Mouse (Mus musculus): Measurements from ENCODE around the gene Col6a5. TPM values are rescaled to one million over a fixed set of nuclear protein-coding genes. Genes with fewer than 3 reads are reported as not detected.

Gene Col6a5
- total RNA-seq (2021) = 4.3 and 5.9 TPM in 2 replicates
- long read RNA-seq, experiment 1, partial matches to known transcripts = 1 of 2 reads
- long read RNA-seq, experiment 1, other reads (novel, unspliced or antisense) = 1 of 2 reads
- long read RNA-seq, experiment 2, partial matches to known transcripts = 2 of 6 reads
- long read RNA-seq, experiment 2, other reads (novel, unspliced or antisense) = 4 of 6 reads

DNA sequence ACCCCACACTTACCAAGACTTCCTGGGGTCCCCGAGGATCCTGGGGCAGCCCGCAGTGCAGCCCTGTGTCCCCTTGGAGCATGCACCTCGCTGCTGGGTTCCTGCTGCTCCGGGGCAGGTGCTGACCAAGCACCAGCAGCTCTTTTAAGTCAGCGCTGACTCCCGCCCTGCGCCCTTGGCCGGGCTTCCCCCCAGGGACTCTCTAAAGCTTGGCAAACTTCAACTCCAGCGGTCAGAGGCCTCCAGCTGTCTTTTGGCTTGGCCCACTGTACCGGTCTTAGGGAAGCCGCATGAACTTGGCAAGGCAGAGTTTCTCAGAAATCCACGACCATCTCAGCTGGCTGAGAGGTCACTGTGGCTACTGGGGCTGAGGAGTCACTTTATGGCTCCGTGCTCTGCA is at the start of gene Col6a5:
TSS of gene Col6a5 (minus strand) at position 111 of the 400 bp plus-strand sequence.
- peak; percentile 76 for DNase-seq

DNA sequence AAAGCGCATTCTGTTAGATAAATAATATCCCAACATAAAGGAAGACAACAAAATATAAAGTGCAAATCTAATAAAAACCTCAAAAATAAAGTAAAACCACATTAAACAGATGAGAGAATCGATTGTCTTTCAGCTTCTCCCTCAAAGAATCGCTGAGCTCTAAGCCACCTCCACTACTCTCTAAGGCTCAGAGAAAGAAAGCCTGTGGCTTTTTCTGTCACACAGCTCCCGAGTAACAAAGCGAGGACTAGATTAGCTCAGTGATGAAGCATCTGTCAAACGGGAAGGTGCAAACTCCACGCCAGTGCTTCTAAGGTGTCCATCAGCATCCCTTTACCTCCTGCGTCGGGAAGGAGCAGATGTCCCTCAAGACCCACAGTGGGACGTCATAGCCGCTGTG is 37.5 kb upstream of the Col6a5 start:
- no peak for DNase-seq

GRCm38 (mm10) chr9:105992425-105992824 is 32.0 kb upstream of the Col6a5 start:
- DNase-seq = no peak

- DNase-seq = no peak
Observed at GRCm38 (mm10) chr9:105990099-105990498, 29.7 kb upstream of the Col6a5 start.

DNA sequence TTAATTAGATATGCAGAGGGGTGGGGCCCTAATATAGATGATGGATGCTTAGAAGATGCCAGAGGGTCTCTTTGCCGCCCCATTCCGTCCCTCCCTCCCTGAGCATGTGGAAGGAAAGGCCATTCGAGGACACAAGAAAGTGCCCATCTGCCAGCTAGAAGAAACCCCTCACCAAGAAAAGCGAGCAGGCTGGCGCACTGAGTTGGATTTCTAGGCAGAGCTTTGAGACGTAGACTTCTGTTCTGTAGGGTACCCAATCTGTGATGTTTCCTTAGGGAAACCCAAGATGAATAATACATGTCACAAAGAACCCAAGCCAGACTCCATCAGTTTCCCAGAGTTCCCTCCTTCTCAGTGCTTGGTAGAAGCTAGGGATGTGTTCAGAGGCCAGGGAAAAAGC is 29.0 kb upstream of the Col6a5 start:
- DNase-seq = no peak

DNA sequence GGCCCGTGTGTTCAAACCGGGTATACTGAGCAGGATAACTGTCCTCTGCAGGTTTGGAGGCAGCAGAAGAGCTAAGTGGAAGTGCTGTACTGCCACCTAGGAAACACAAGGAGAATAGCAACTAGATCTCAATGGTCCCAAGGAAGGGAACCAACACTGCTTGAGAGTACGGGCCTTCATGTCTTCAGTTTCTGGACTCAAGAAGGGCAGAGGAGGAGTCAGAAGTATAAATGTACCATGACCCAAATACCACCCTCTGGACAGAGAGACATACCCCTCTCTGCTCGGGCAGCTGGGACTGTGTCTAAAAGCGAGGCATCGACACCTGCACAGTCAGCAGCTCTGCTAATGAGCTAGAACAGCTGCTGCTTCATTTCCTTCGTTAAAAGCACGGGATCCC is 27.7 kb upstream of the Col6a5 start:
- DNase-seq = no peak

DNA sequence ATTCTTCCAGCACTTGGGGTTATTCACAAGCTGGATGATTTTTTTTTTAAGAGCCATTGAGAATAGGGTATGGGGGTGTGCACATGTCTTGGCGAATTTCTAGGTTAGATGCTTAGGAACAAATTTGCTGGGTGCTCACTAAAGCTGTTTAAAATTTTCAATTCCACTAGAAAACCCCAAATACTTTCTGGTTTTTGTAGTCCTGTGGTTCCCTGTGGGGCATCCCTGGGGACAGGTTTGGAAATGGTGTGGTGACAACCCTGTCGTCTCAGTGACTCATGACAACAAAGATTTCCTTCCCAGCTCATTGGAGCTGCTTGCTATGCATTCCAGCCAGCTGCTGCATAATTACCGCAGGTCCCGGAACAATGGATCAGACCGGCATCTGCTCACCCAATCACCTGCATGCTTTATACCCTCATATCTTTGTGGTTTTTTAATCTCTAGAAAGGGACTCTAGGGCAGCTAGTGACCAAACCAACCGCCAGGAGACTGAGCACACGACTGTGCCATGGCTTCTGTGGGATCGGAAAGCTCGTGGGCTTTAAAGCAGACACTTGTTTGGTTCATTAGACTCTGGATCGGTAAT is 24.6 kb upstream of the Col6a5 start:
- DNase-seq = no peak

- DNase-seq = no peak
Observed at GRCm38 (mm10) chr9:105978479-105978878, 18.0 kb upstream of the Col6a5 start.

DNA sequence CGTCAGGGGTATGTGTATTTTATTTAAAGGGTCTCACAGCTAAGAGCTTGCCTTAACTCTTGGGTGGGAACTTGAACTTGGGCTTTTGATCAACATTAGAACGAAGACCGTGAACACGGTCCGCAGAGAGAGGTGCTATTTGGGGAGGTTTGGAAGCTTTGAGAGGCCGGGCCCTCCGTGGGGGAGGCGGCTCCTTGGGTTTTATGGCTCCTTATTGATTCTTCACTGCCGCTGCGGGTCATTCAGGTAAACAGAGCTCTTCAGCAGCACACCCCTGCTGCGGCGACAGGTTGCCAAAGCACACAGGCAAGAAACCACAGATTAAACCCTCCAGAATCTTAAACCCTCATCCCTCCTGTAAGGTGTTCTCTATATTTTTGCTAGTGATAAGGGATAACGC is 16.4 kb upstream of the Col6a5 start:
- DNase-seq = no peak

DNA sequence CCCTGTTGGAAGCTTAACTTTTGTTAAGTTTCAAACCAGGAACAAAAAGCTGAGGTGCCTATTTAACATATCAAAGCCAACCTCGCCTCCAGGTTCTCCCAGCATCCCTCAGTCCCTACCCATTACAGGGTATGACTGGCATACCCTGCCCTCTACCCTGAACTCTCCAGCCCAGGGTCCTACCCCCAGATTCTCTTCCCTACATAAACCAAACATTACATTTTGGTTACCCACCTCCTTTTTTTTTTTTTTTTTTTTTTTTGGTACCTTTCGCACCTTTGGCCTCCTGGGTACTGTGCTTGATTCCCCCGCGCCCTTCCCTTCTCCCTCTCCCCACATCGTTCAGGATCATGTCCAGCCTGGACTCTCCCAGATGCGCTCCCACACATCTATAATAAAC is 15.9 kb upstream of the Col6a5 start:
- DNase-seq = no peak

- no peak for DNase-seq
Observed at GRCm38 (mm10) chr9:105973736-105974135, 13.3 kb upstream of the Col6a5 start.

DNA sequence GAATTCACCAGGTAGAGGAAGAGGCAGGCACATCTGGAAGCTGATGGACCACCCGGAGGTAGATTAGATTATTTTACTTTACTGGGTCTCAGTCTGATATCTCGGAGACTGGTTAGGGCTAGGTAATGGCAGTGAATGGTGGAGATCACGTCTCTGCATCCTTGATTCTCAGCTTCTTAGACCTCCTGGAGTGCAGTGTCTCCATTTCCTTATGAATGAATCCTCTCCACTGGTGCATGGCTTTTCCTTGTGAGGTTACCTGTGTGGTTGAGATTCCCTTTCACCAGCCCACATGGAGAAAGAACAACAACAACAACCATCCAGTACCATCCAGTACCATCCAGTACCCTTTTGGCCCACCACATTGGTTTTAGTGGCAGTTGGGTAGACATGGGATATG is 11.6 kb upstream of the Col6a5 start:
- DNase-seq = no peak

DNA sequence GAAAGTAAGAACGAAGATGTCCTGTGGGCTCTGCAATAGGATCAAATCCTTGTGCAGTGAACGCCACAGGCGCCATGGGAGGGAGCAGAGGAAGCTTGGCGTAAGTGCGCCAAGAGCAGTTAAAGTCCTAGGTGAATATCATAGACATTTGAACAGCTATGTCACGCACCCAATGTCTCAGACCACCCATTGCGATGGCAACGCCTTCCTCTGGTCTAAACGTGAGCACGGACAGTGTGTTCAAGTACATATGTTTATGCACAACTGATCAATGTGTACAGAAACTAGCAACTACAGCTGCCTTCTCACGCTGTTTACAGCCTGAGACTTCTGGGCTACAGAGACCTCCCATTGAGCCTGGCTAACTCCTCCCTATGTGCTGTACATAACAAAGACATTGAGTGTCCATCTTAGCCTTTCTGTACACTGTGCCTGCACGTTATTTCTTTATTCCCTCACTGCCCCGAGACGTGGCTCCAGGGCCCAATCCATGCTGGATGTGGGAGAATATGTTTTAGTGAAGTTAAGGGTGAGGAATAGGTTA is 11.0 kb upstream of the Col6a5 start:
- DNase-seq = no peak

DNA sequence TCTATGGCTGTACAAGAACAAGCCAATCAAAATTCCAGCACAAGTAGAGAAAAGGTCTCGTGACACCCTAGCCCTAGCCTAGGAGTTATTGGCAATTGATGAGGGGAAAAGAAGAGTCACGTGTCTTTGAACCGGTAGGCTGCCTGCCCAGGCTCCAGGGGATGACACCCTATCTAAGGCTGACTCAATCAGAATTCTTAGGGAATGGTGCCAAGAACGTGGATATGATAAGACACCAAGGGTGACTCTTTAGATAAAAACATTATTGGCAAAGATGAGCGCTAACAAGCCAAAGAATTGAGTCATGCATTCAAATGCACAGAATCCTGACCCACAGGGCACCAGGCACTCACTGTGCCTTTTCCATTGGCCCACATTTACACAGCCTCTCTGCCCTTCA is 10.5 kb upstream of the Col6a5 start:
- peak; percentile 8 for DNase-seq

DNA sequence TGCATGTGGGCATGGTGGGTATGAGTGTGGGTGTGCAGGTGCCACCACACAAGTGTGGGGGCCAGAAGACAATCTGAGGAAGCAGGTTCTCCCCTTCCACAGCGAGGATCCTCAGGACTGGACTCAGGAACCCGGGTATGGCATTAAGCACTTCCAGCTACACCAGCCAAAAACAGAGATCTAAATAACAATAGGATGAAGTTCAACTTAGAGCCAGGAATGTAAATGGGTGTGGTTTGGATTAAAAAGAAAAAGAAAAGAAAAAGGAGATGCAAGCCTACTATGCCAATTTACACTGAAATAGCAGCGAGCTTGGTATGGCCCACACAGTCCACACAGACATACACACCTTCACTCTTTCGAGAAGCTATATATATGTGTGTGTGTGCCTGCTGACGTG is 7.5 kb upstream of the Col6a5 start:
- DNase-seq = no peak

DNA sequence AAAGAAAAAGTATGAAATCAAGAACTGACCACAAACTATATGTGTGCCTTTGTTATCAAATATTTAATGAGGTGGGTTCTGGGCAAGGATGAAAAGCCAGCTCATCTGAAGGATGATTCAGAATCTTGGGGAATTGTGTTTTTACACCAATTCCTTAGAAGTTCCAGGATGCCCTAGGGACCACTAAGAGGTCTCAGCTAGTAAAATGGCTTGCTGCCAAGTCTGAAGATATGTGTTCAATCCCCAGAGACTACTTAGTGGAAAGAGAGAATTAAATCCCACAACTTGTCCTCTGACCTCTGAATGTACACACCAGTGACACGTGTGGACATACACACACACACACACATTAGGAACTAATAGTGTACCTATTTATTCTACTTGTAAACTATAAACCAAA is 1.3 kb downstream of the Col6a5 start:
- DNase-seq = no peak

DNA sequence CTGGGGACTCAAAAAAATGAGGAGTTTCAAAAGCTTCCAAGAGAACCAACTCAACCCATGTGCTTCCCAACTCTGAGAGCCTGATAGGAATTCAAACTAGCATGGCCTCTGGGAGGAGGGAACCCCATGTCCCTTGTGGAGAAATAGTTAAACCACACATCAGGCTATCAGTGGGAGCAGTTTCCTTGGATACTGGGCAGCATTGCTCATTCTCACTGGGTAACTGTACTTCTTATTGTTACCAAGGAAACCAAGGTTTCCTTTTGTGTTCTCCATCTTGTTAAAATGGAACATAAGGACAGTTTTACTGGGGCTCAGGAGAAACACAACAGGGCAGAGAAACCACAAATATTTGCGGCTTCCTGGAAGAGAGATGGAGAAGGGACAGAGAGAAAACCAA is 10.7 kb downstream of the Col6a5 start:
- DNase-seq = no peak

DNA sequence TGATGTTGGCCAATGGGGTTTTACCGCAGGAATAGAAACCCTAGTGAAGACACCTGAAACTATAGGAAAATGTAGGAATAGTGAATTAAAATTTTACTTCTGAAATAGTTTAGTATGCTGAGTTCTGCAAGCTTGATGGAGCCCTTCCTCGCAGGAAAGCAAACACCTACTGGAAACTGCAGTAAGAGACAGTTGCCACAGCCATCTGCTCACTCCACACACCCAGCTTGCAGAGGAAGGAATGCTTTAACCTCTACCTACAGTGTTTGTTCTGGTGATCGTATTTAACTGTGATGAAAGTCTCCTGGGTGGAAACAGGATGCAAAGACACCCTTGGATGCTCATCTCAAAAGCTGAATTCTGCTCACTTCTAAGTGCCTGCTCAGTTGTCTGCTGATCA is 12.9 kb downstream of the Col6a5 start:
- DNase-seq = no peak

GRCm38 (mm10) chr9:105933816-105934215 is 26.6 kb downstream of the Col6a5 start:
- DNase-seq = no peak

GRCm38 (mm10) chr9:105929287-105929686 is 31.2 kb downstream of the Col6a5 start:
- no peak for DNase-seq

- no peak for DNase-seq
Observed at GRCm38 (mm10) chr9:105928406-105929071, 31.9 kb downstream of the Col6a5 start.

GRCm38 (mm10) chr9:105923659-105924058 is 36.8 kb downstream of the Col6a5 start:
- no peak for DNase-seq

GRCm38 (mm10) chr9:105915186-105915585 is 45.3 kb downstream of the Col6a5 start:
- DNase-seq = no peak

DNA sequence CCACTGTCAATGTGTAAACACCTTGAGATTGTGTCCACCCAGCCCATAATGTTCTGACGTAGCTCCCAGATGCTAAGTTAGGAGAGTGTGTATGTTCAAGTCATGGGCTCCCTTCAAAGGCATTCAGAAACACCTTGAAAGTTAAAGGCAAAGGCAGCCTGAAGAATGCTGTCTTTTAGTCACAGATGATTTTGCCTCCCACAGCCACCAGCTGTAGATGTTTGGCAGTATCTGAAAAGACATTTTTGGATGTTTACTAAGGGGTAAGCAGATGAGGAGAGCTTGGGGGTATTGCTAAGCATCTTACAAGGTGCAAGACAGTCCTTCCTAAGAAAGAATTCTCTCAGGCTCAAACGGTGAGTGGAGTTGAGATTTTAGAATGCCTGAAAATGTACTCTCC is 50.3 kb downstream of the Col6a5 start:
- no peak for DNase-seq

Data from adrenal gland, postnatal 14 days (tissue).